Mouse (Mus musculus) brain, embryonic 14.5 days (tissue): Measurements from ENCODE around the gene Ndufs2.

Source experiments
- CTCF ChIP-seq: fragments of 200-500 bp; IDR thresholded peaks from 2 replicates; pipeline ENCODE4 v1.5.1; 2012; ENCODE audit warnings: inconsistent platforms, mild to moderate bottlenecking, moderate library complexity, borderline replicate concordance; ENCODE audit not compliant: insufficient read depth, insufficient read length; ENCODE audit errors: extremely low read depth
- POLR2A ChIP-seq: fragments of 200-500 bp; IDR thresholded peaks from 2 replicates; pipeline ENCODE4 v1.6.1; 2012; ENCODE audit warnings: mild to moderate bottlenecking, inconsistent platforms, borderline replicate concordance; ENCODE audit not compliant: poor library complexity, insufficient read depth, insufficient read length, severe bottlenecking; ENCODE audit errors: extremely low read depth

DNA sequence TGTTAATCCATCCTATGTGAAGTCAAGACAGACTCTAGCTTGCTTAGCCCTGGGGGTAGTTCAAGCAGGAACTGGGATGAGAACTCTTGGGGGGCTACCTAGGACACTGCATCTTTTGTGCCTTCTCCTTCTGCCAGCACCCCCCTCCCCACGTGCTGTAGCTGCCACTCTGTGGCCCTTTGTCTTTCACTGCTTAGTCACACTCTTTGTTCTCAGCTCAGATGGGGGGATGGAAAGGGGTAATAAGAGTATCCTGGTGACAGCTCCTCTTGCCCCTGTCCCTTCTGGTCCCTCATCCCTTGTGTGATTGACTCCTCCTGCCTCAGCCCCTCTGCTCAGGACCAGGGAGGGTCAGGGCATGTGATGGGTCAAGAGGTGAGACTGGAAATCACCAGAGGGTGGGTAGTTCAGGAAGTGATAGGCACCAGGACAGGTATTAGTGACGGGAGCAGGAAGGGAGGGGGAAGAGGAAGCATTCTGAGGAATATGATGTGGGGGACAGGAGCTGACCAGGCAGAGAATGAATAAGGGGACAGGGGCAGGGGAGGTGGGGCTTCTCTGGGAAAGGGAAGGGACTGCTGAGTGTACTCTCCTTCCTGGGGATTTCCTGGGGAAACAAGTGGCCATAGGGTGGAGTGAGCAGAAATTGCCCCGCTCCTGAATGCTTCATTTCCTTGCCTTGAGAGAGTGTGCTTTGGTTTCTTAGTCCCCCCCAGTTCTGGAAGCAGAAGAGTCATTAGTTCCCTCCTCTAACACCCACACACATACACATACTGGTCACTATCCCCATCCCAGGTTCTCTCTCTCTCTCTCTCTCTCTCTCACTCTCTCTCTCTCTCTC, 2.6 kb downstream of the Ndufs2 start:
- TF ChIP-seq POLR2A: no peak
- TF ChIP-seq CTCF: no peak
